Mouse (Mus musculus): ENCODE data around the gene Fos. TPM values are rescaled to one million over a fixed set of nuclear protein-coding genes. Genes with fewer than 3 reads are reported as not detected.

Fos gene
- polyA plus RNA-seq, 1 experiment from 2014 or later, result 1.5 TPM

GRCm38 (mm10) chr12:85499001-85499400 is 25.3 kb downstream of the Fos start:
- Histone ChIP-seq H3K27ac (no peak overlapping the region), H3K4me1 (replicated peaks) (peaks cover 17% of the 10 kb centered on the region), H3K9me3 (peaks cover 10% of the 10 kb centered on the region; the same call in 1 of the 2 replicates), H3K4me3 (no peak overlapping the region), H3K36me3 (no peaks in the 10 kb centered on the region), H3K27me3 (ENCODE audit: insufficient read depth, poor library complexity, severe bottlenecking) (no peaks in the 10 kb centered on the region)
- WGBS, result 83% methylated on average over 8 of the region's 8 CpGs
- no peak for DNase-seq (ENCODE audit: low spot score)

GRCm38 (mm10) chr12:85502682-85503081 is 29.0 kb downstream of the Fos start:
- DNase-seq (ENCODE audit: low spot score), result no peak
- Histone ChIP-seq H3K4me1 (replicated peaks) (peaks cover 12% of the 10 kb centered on the region), H3K36me3 (no peaks in the 10 kb centered on the region), H3K27ac (no peak overlapping the region), H3K4me3 (no peak overlapping the region), H3K27me3 (ENCODE audit: insufficient read depth, poor library complexity, severe bottlenecking) (no peaks in the 10 kb centered on the region), H3K9me3 (peaks cover 15% of the 10 kb centered on the region; the same call in 1 of the 2 replicates)
- 91% methylated on average over 4 of the region's 4 CpGs for WGBS

- Histone ChIP-seq H3K4me3 (no peak overlapping the region), H3K27me3 (ENCODE audit: insufficient read depth, poor library complexity, severe bottlenecking) (no peaks in the 10 kb centered on the region), H3K4me1 (replicated peaks) (0 out of 2 replicates have a peak, but pooled peaks cover 2% of the 10 kb centered on the region), H3K9me3 (peaks cover 5% of the 10 kb centered on the region; the same call in 1 of the 2 replicates), H3K36me3 (no peaks in the 10 kb centered on the region), H3K27ac (no peak overlapping the region)
- DNase-seq (ENCODE audit: low spot score), result no peak
- 26% methylated on average over 3 of the region's 3 CpGs for WGBS
Measured at GRCm38 (mm10) chr12:85508235-85508634, 34.5 kb downstream of the Fos start.

GRCm38 (mm10) chr12:85510013-85510412 is 36.3 kb downstream of the Fos start:
- Histone ChIP-seq H3K4me1 (replicated peaks) (peaks cover 6% of the 10 kb centered on the region; the same call in 1 of the 2 replicates), H3K4me3 (no peak overlapping the region), H3K27me3 (ENCODE audit: insufficient read depth, poor library complexity, severe bottlenecking) (no peaks in the 10 kb centered on the region), H3K9me3 (peaks cover under 1% of the 10 kb centered on the region; the same call in 1 of the 2 replicates), H3K36me3 (no peaks in the 10 kb centered on the region), H3K27ac (no peak overlapping the region)
- DNase-seq (ENCODE audit: low spot score), result no peak
- WGBS, result 96% methylated on average over 2 of the region's 2 CpGs

GRCm38 (mm10) chr12:85513789-85514447 is 40.2 kb downstream of the Fos start:
- H3K4me3 ChIP-seq, result no peak overlapping the region
- H3K4me1 ChIP-seq (replicated peaks), result peaks cover 6% of the 10 kb centered on the region; the same call in 1 of the 2 replicates
- no peak for DNase-seq (ENCODE audit: low spot score)
- H3K27me3 ChIP-seq (ENCODE audit: insufficient read depth, poor library complexity, severe bottlenecking), result no peaks in the 10 kb centered on the region
- no peaks in the 10 kb centered on the region for H3K9me3 ChIP-seq
- no peaks in the 10 kb centered on the region for H3K36me3 ChIP-seq
- no peak overlapping the region for H3K27ac ChIP-seq
- WGBS, result 82% methylated on average over 6 of the region's 6 CpGs

- Histone ChIP-seq H3K4me3 (no peak overlapping the region), H3K27ac (no peak overlapping the region), H3K36me3 (no peaks in the 10 kb centered on the region), H3K4me1 (replicated peaks) (peaks cover 6% of the 10 kb centered on the region; the same call in 1 of the 2 replicates), H3K27me3 (ENCODE audit: insufficient read depth, poor library complexity, severe bottlenecking) (no peaks in the 10 kb centered on the region), H3K9me3 (no peaks in the 10 kb centered on the region)
- WGBS, result 81% methylated on average over 5 of the region's 5 CpGs
- DNase-seq (ENCODE audit: low spot score), result no peak
Measured at GRCm38 (mm10) chr12:85514958-85515357, 41.3 kb downstream of the Fos start.

GRCm38 (mm10) chr12:85515865-85516264 is 42.2 kb downstream of the Fos start:
- peaks cover 8% of the 10 kb centered on the region for H3K4me1 ChIP-seq (replicated peaks)
- no peak overlapping the region for H3K27ac ChIP-seq
- no peaks in the 10 kb centered on the region for H3K9me3 ChIP-seq
- WGBS, result 80% methylated on average over 3 of the region's 3 CpGs
- H3K4me3 ChIP-seq, result no peak overlapping the region
- DNase-seq (ENCODE audit: low spot score), result no peak
- no peaks in the 10 kb centered on the region for H3K27me3 ChIP-seq (ENCODE audit: insufficient read depth, poor library complexity, severe bottlenecking)
- no peaks in the 10 kb centered on the region for H3K36me3 ChIP-seq

- no peak for DNase-seq (ENCODE audit: low spot score)
- Histone ChIP-seq H3K4me3 (no peak overlapping the region), H3K27ac (no peak overlapping the region), H3K27me3 (ENCODE audit: insufficient read depth, poor library complexity, severe bottlenecking) (no peaks in the 10 kb centered on the region; the same call in 1 of the 2 replicates), H3K4me1 (replicated peaks) (peaks cover 18% of the 10 kb centered on the region), H3K36me3 (no peaks in the 10 kb centered on the region), H3K9me3 (no peaks in the 10 kb centered on the region)
- WGBS, result 90% methylated on average over 13 of the region's 13 CpGs
Measured at GRCm38 (mm10) chr12:85517339-85517738, 43.6 kb downstream of the Fos start.

GRCm38 (mm10) chr12:85518009-85518408 is 44.3 kb downstream of the Fos start:
- no peak overlapping the region for H3K27ac ChIP-seq

GRCm38 (mm10) chr12:85519553-85519952 is 45.9 kb downstream of the Fos start:
- peaks cover 37% of the 10 kb centered on the region for H3K4me1 ChIP-seq (replicated peaks)
- DNase-seq (ENCODE audit: low spot score), result no peak
- no peak overlapping the region for H3K4me3 ChIP-seq
- no peak overlapping the region for H3K27ac ChIP-seq
- H3K27me3 ChIP-seq (ENCODE audit: insufficient read depth, poor library complexity, severe bottlenecking), result no peaks in the 10 kb centered on the region; the same call in 1 of the 2 replicates
- no peaks in the 10 kb centered on the region for H3K9me3 ChIP-seq
- WGBS, result 93% methylated on average over 6 of the region's 6 CpGs
- no peaks in the 10 kb centered on the region for H3K36me3 ChIP-seq

More at GRCm38 (mm10) chr12:85518009-85518408, 44.3 kb downstream of the Fos start:
- Histone ChIP-seq H3K4me3 (no peak overlapping the region), H3K36me3 (no peaks in the 10 kb centered on the region), H3K4me1 (replicated peaks) (peaks cover 25% of the 10 kb centered on the region), H3K9me3 (no peaks in the 10 kb centered on the region), H3K27me3 (ENCODE audit: insufficient read depth, poor library complexity, severe bottlenecking) (no peaks in the 10 kb centered on the region; the same call in 1 of the 2 replicates)
- 84% methylated on average over 5 of the region's 5 CpGs for WGBS
- no peak for DNase-seq (ENCODE audit: low spot score)

- H3K4me1 ChIP-seq (replicated peaks), result peaks cover 46% of the 10 kb centered on the region
- no peak for DNase-seq (ENCODE audit: low spot score)
- no peaks in the 10 kb centered on the region for H3K36me3 ChIP-seq
- no peak overlapping the region for H3K27ac ChIP-seq
- H3K4me3 ChIP-seq, result no peak overlapping the region
- H3K27me3 ChIP-seq (ENCODE audit: insufficient read depth, poor library complexity, severe bottlenecking), result no peaks in the 10 kb centered on the region; the same call in 1 of the 2 replicates
- WGBS, result 81% methylated on average over 6 of the region's 6 CpGs
- no peaks in the 10 kb centered on the region for H3K9me3 ChIP-seq
Measured at GRCm38 (mm10) chr12:85521101-85521500, 47.4 kb downstream of the Fos start.

GRCm38 (mm10) chr12:85521673-85522072 is 48.0 kb downstream of the Fos start:
- no peak overlapping the region for H3K4me3 ChIP-seq
- no peaks in the 10 kb centered on the region for H3K36me3 ChIP-seq
- WGBS, result 80% methylated on average over 1 of the region's 1 CpGs

GRCm38 (mm10) chr12:85522631-85523388 is 49.1 kb downstream of the Fos start:
- DNase-seq (ENCODE audit: low spot score), result no peak
- H3K4me1 ChIP-seq (replicated peaks), result peaks cover 46% of the 10 kb centered on the region
- no peaks in the 10 kb centered on the region; the same call in 1 of the 2 replicates for H3K27me3 ChIP-seq (ENCODE audit: insufficient read depth, poor library complexity, severe bottlenecking)
- 71% methylated on average over 7 of the region's 7 CpGs for whole genome bisulfite sequencing
- no peak overlapping the region for H3K4me3 ChIP-seq
- no peaks in the 10 kb centered on the region for H3K9me3 ChIP-seq
- H3K36me3 ChIP-seq, result no peaks in the 10 kb centered on the region
- peak overlapping the region; percentile 46 for H3K27ac ChIP-seq

More at GRCm38 (mm10) chr12:85521673-85522072, 48.0 kb downstream of the Fos start:
- H3K9me3 ChIP-seq, result no peaks in the 10 kb centered on the region
- no peak overlapping the region for H3K27ac ChIP-seq
- H3K27me3 ChIP-seq (ENCODE audit: insufficient read depth, poor library complexity, severe bottlenecking), result no peaks in the 10 kb centered on the region; the same call in 1 of the 2 replicates
- DNase-seq (ENCODE audit: low spot score), result no peak
- peaks cover 46% of the 10 kb centered on the region for H3K4me1 ChIP-seq (replicated peaks)
